Mouse (Mus musculus): Measurements from ENCODE around the gene Eif4enif1.
"Not testable (repeated sequence)": the region's sequence is repeated elsewhere in the genome, so short reads cannot be mapped to it uniquely, and the experiment has no call there.

Gene Eif4enif1

GRCm38 (mm10) chr11:3171931-3172330 lies 30.3 kb upstream of the Eif4enif1 start:
- H3K27me3 ChIP-seq (ENCODE audit: insufficient read depth, low read length): not testable (repeated sequence)

GRCm38 (mm10) chr11:3172526-3172925 lies 29.7 kb upstream of the Eif4enif1 start:
- H3K9me3 ChIP-seq (ENCODE audit: low read length): not testable (repeated sequence)

More at GRCm38 (mm10) chr11:3171931-3172330, 30.3 kb upstream of the Eif4enif1 start:
- not testable (repeated sequence) for H3K4me1 ChIP-seq (replicated peaks; ENCODE audit: low read depth, low read length); H3K9me3 ChIP-seq (ENCODE audit: low read length); H3K36me3 ChIP-seq (ENCODE audit: insufficient read depth, low read length); H3K4me3 ChIP-seq (replicated peaks; ENCODE audit: low read length)

GRCm38 (mm10) chr11:3173425-3174318 lies 28.5 kb upstream of the Eif4enif1 start:
- not testable (repeated sequence) for H3K9me3 ChIP-seq (ENCODE audit: low read length); H3K27me3 ChIP-seq (ENCODE audit: insufficient read depth, low read length); H3K4me1 ChIP-seq (replicated peaks; ENCODE audit: low read depth, low read length); H3K36me3 ChIP-seq (ENCODE audit: insufficient read depth, low read length); H3K4me3 ChIP-seq (replicated peaks; ENCODE audit: low read length)

More at GRCm38 (mm10) chr11:3172526-3172925, 29.7 kb upstream of the Eif4enif1 start:
- H3K4me1 ChIP-seq (replicated peaks; ENCODE audit: low read depth, low read length); H3K4me3 ChIP-seq (replicated peaks; ENCODE audit: low read length); H3K36me3 ChIP-seq (ENCODE audit: insufficient read depth, low read length); H3K27me3 ChIP-seq (ENCODE audit: insufficient read depth, low read length): not testable (repeated sequence)

GRCm38 (mm10) chr11:3178968-3179725 lies 23.0 kb upstream of the Eif4enif1 start:
- H3K36me3 ChIP-seq (ENCODE audit: insufficient read depth, low read length); H3K9me3 ChIP-seq (ENCODE audit: low read length); H3K4me3 ChIP-seq (replicated peaks; ENCODE audit: low read length); H3K27me3 ChIP-seq (ENCODE audit: insufficient read depth, low read length); H3K4me1 ChIP-seq (replicated peaks; ENCODE audit: low read depth, low read length): not testable (repeated sequence)

- H3K4me3 ChIP-seq (replicated peaks; ENCODE audit: low read length); H3K36me3 ChIP-seq (ENCODE audit: insufficient read depth, low read length); H3K9me3 ChIP-seq (ENCODE audit: low read length); H3K27me3 ChIP-seq (ENCODE audit: insufficient read depth, low read length); H3K4me1 ChIP-seq (replicated peaks; ENCODE audit: low read depth, low read length): not testable (repeated sequence)
Measured at GRCm38 (mm10) chr11:3179726-3180092, 22.5 kb upstream of the Eif4enif1 start.

GRCm38 (mm10) chr11:3180510-3181160 lies 21.6 kb upstream of the Eif4enif1 start:
- H3K27me3 ChIP-seq (ENCODE audit: insufficient read depth, low read length); H3K4me1 ChIP-seq (replicated peaks; ENCODE audit: low read depth, low read length); H3K9me3 ChIP-seq (ENCODE audit: low read length); H3K4me3 ChIP-seq (replicated peaks; ENCODE audit: low read length); H3K36me3 ChIP-seq (ENCODE audit: insufficient read depth, low read length): not testable (repeated sequence)

- H3K27me3 ChIP-seq (ENCODE audit: insufficient read depth, low read length); H3K4me1 ChIP-seq (replicated peaks; ENCODE audit: low read depth, low read length); H3K4me3 ChIP-seq (replicated peaks; ENCODE audit: low read length); H3K9me3 ChIP-seq (ENCODE audit: low read length); H3K36me3 ChIP-seq (ENCODE audit: insufficient read depth, low read length): not testable (repeated sequence)
Measured at GRCm38 (mm10) chr11:3181250-3181649, 20.9 kb upstream of the Eif4enif1 start.

GRCm38 (mm10) chr11:3181971-3182370 lies 20.2 kb upstream of the Eif4enif1 start:
- not testable (repeated sequence) for H3K27me3 ChIP-seq (ENCODE audit: insufficient read depth, low read length); H3K4me3 ChIP-seq (replicated peaks; ENCODE audit: low read length)

GRCm38 (mm10) chr11:3182707-3183106 lies 19.5 kb upstream of the Eif4enif1 start:
- H3K27me3 ChIP-seq (ENCODE audit: insufficient read depth, low read length); H3K9me3 ChIP-seq (ENCODE audit: low read length); H3K36me3 ChIP-seq (ENCODE audit: insufficient read depth, low read length): not testable (repeated sequence)

More at GRCm38 (mm10) chr11:3181971-3182370, 20.2 kb upstream of the Eif4enif1 start:
- not testable (repeated sequence) for H3K36me3 ChIP-seq (ENCODE audit: insufficient read depth, low read length); H3K4me1 ChIP-seq (replicated peaks; ENCODE audit: low read depth, low read length); H3K9me3 ChIP-seq (ENCODE audit: low read length)

GRCm38 (mm10) chr11:3193363-3193762 lies 8.8 kb upstream of the Eif4enif1 start, which contains the start of gene Sfi1:
TSS of gene Sfi1 (minus strand) at chr11:3193463.
- no peak within 1 kb of the TSS for H3K4me3 ChIP-seq (replicated peaks; ENCODE audit: low read length)
- H3K9me3 ChIP-seq (ENCODE audit: low read length): no peaks in the 10 kb centered on the region
- H3K27me3 ChIP-seq (ENCODE audit: insufficient read depth, low read length): no peaks in the 10 kb centered on the region
- no peaks in the 10 kb centered on the region for H3K4me1 ChIP-seq (replicated peaks; ENCODE audit: low read depth, low read length)
- no peak for TF ChIP-seq POU5F1 (IDR thresholded peaks at IDR 0.05; ENCODE audit: borderline replicate concordance, low read length)
- no peaks in the 10 kb centered on the region for H3K36me3 ChIP-seq (ENCODE audit: insufficient read depth, low read length)

More at GRCm38 (mm10) chr11:3182707-3183106, 19.5 kb upstream of the Eif4enif1 start:
- H3K4me1 ChIP-seq (replicated peaks; ENCODE audit: low read depth, low read length); H3K4me3 ChIP-seq (replicated peaks; ENCODE audit: low read length): not testable (repeated sequence)

- not testable (repeated sequence) for H3K9me3 ChIP-seq (ENCODE audit: low read length); H3K27me3 ChIP-seq (ENCODE audit: insufficient read depth, low read length); H3K4me3 ChIP-seq (replicated peaks; ENCODE audit: low read length)
- Histone ChIP-seq H3K4me1 (replicated peaks; ENCODE audit: low read depth, low read length) (peaks cover 20% of the 10 kb centered on the region), H3K36me3 (ENCODE audit: insufficient read depth, low read length) (peaks cover 14% of the 10 kb centered on the region)
Measured at GRCm38 (mm10) chr11:3200636-3201035, 1.6 kb upstream of the Eif4enif1 start.

Data from E14TG2a.4 (cell line).